Mouse (Mus musculus) cerebellum, adult (tissue): ENCODE measurements around the gene Bves.
"Not testable (repeated sequence)": the region's sequence is repeated elsewhere in the genome, so short reads cannot be mapped to it uniquely, and the experiment has no call there.

Experiments
- ATAC-seq: cut with Nextera tagmentation; 2 replicates; pipeline ENCODE4 v1.9.2; 2017; ENCODE audit warnings: mild to moderate bottlenecking, moderate library complexity, mixed read lengths; ENCODE audit not compliant: insufficient number of reproducible peaks, low FRiP score, low TSS enrichment

Gene Bves

DNA sequence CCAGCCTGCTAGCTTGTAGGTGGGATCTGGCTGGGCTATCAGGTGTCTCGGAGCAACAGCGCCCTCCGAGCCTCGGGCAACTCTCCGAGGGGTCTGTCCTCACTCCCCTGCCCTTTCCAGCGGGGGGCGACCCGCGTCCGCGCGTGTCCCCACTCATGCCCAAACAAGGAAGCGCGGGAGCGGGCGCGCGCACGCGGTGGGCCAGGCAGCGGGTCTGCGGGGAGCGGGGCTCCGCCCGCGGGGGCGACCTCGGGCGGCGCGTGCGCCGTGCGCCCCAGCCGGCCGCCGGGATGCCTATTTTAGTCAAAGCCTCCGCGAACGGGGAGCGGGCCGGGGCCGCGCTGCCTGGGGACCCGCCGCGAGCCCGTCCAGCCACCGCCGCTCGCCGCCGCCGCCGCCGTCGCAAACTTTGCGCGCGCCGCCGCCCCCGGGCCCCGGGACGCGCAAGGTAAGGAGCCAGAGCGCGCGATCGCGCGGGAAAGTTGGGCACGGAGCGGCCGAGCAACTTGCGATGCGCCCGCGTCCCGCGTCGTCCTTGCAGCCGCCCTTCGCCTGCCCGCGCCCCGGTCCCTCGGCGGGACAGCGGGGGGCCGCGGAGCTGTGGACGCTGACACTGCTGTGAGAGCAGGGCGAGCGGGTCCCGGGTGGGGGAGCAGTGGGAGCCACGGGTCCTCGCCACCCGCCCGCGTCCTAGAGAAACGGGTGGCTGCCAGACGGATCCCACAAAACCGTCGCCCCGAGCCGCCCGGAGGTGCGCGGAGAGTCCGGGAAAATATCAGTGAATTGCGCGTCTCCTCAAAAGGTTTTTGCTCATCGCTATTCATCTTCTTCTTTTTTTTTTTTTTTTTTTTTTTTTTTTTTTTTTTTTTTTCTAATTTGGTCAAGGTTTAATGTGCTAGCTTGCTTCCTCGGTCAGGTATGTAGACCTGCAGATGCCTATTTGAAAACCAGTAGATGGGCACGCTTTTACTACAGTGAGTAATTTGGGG lies at the start of gene Bves:
TSS of gene Bves (plus strand) at position 339 of the 989 bp plus-strand sequence.
- no peak for ATAC-seq

DNA sequence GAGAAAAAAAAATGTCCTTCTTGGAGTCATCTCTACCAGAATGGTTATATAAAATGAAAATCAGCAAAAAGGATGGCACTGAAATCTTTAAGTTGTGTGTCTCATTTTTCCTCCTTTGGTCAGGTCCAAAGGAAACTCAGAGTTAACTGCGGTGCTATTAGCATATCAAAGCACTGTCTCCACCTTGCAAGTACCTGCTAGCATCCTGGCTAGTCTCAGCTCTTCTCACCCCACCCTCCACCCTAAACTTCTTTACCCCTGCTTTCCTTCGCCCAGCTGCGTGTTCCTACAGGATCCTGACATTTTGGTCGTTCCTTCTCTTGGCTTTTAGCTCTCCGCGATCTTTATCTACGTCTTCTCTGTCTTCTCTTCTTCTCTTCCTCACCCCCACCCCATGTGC lies 47.2 kb upstream of the Bves start:
- ATAC-seq, result no peak

DNA sequence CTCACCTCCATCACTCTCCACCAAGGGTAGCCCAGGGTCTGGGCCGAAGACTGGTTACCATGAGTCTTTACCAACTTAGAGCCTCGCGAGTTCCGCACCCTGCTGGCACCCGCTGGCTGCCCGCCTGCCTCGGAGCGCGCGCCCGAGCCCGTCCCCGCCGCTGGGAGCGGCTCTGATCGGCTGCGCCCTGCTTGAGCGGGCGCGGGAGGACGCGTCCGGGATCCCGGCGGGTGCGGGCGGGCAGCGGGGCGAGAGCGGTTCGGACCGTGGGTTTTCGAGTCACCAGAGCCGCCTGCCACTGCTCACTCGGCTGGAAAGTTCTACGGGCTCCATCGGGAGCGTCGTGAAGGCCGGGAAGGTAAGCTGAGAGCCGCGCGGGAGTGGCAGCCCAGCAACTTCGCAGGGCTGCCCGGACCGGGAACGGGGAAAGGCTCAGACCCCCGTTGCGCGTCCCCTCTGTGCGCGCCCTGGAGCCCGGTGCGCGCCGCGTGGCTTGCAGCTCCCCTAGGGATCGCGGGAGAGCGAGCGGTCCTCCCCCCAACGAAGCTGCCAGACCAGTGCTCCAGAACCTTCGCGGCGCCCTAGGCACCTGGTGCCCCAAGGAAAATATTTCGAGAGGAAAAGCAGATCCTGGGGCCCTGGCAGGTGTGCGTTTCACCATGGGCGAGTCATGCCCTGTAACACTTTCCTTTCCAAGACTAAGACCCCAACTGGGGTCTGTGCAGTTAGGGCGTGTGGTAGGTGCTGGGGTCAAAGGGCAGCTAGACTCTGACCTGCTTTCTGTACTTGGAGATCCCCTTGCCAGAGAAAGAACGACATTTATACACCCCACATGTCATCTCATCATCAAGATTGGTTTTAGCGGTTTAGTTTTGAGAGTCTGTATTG lies 46.1 kb upstream of the Bves start:
- no peak for ATAC-seq

DNA sequence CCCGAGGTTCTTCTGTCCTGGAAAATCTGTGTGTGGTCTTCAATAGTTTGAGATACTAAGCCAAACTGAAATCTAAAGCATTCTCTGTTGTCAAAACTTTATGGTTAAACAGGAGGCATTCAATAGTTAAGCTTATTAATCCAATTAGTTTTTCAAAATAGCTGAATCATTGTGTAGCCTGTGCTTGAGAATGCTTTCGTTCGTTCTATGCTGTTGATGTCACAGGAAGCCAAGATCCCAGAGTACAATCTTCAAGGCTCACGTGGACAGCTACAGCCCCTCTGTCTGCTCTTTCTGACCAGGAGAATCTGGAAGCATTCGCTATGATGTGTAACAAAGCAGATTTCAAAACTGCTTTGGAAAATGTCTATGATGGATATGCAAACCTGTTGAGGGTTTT lies 45.0 kb upstream of the Bves start:
- no peak for ATAC-seq

DNA sequence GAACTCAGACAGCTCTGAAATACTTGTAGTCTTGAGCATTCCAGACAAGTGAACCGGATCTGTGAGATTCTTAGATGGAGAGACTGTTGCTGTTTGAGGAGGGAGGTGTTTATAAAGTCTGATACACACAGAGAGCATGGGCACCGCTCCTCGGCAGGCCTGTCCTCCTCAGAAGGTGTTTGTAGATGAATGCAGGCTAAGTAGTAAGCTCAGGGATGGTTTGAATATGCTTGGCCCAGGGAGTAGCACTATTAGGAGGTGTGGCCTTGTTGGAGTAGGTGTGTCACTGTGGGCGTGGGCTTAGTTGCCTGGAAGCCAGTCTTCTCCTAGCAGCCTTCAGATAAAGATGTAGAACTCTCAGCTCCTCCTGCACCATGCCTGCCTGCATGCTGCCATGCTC lies 43.4 kb upstream of the Bves start:
- not testable (repeated sequence) for ATAC-seq

DNA sequence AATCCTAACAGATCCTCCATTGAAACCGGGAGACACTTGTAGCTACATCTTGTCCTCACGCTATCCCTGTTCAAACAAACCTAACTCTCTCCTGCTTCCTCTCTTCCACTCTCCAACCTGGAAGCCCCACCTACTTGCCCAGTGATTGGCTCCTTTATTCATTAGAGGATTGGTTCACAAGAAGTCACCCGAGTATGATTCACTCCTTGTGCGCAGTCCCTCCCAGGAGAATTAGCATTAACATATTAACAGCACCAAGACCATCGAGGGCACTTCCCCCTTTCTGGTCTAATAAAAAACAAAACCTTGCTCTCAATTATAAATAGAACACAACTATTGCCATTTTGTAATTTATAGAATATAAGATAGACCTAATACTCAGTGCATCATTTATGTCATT lies 40.5 kb upstream of the Bves start:
- ATAC-seq, result no peak

DNA sequence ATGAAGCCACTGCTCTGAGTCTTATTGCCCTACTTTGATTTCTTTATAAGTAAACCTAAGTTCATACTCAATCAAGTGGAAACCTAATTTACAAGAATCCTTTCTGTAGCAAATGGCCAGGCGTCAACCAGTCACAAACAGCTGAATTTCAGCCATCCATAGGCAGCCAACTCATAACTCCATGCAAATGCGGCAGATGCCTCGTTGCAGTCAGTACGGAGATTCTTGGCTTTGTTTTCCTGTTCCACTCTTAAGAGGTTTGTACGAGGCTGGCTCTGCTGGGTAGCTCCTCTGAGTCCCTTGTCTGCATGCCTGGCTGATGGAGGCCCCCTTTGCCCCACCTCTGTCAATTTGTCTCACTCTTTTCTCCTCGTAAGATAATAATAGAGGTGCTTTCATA lies 37.1 kb upstream of the Bves start:
- ATAC-seq, result no peak

DNA sequence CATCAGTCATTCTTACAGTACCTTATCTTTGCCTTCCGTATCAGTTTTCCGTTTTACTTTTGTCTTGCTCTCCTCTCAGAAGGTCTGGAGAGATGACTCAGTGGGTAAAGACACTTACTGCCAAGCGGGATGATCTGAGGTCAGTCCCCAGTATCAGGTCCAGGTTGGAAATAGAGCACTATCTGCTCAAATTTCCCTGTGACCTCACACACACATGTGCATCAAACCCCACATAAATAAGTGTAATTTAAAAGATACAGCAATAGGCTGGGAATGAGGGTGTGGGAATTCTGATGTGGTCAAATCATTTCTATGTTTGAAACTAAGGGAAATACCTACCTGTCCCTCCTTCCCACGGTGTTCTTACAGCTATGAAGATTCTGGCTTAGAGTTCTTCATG lies 36.1 kb upstream of the Bves start:
- no peak for ATAC-seq

DNA sequence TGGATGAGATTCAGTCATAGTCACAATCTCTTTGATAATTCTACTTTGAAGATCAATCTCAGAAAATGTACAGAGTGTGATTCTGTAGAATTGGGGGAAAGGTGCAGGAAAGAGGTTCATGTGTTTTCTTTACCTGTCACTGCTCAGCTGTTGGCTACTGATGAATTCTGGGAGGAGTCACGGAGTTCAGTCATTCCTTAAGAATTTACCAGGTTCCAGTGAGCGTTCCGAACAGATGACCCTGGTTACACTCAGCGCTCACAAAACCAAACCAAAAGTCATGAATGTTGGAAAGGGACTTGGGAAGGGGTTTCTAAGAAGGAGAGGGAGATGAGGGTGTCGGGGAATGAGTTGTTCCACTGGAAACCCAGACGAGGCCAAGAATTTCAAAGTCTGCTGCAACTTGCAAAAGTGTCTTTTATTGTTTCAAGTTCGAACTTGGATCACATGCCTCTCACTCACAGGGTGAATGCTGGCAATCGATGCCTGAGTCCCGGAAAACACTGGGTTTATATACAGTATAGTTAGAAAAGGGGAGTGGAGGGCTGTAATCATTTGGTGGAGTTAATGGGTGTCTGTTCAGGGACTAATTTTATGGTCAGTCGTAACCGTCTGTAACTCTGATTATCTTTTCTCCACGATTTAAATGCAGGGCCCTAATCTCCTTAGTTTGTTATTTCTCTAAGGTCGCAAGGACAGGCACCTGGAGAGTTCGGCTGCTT lies 32.1 kb upstream of the Bves start:
- ATAC-seq, result no peak

DNA sequence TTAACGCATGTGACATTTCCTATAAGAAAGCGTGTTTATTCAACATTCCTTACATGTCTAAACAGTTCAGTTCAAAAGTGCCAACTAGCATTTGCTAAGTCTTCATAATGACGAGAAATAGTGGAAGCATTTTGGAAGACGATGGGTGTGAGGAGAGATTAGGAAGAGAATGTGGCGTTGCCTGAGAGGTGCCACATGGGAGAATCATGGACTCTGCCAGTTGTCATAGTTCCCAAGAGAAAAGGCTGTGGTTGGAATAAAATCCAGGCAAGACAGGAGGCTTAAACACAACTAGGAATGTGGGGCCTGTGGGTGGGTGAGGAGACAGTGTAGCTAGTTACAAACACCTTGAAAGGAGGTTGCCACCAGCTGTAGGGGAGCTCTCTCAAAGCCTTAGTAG lies 30.4 kb upstream of the Bves start:
- ATAC-seq, result no peak

DNA sequence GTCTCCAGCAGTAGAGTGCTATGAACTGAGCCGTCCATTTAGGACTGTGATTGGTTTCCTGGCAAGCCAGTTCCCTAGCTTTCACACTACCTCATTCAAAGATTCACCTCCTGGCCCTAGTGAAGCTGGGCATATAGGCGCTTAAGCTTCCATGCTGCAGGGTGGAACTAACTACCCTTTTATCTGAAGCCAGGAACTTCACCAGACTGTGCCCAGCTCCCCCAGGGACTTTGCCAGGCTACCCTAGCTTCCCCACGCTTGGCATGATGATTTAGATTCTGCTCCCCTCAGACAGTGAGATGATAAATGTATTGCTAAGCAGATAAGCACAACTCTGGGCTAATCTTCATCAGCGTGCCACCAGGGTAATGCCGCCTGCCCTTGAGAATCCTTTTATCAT lies 24.4 kb upstream of the Bves start:
- ATAC-seq, result no peak

DNA sequence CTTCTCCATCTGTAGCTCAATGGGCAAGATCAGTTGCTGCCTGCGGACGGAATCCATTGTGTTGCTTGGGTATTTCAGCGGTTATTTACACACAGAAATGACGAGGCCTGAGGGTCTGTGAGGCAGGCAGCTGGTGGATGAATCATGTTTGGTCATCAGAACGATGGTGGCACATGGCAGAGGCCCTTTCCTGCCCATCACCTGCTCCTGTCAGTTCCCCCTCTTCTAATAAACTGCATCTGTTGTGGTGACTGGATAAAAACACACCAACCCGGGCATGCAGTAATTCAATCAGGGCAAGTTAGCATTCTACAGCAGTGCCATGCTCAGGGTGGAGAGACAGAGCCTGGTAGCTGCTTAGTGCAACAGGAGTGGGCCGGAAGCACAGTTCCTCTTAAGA lies 23.9 kb upstream of the Bves start:
- ATAC-seq, result no peak

DNA sequence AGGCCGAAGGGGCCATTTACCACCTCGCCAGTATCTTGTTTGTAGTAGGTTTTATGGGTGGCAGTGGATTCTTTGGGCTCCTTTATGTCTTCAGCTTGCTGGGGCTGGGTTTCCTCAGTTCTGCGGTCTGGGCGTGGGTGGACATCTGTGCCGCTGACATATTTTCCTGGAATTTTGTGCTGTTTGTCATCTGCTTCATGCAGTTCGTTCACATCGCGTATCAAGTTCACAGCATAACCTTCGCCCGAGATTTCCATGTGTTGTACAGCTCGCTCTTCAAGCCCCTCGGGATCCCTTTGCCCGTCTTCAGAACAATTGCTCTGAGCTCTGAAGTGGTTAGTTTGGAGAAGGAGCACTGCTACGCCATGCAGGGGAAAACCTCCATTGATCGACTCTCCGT lies 20.7 kb upstream of the Bves start:
- ATAC-seq, result no peak

DNA sequence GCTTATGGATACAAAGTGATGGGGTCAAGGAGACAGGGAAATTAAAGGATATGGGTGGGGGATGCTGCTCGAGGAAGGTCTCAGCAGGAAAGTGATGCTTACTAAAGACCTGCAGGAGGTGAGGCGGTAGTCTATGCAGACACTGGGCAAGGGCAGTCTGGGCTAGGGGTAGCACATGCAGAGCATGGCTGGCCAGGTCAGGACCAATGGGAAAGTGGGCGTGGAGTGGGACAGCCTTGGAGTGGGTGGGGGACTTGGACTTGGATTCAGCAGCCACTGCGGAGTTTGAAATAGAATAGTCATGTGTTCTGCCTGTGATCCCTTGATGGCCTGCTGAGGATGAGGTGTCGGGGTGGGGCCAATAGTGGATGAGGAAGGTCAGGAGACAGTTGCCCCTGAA lies 16.6 kb upstream of the Bves start:
- ATAC-seq, result no peak

DNA sequence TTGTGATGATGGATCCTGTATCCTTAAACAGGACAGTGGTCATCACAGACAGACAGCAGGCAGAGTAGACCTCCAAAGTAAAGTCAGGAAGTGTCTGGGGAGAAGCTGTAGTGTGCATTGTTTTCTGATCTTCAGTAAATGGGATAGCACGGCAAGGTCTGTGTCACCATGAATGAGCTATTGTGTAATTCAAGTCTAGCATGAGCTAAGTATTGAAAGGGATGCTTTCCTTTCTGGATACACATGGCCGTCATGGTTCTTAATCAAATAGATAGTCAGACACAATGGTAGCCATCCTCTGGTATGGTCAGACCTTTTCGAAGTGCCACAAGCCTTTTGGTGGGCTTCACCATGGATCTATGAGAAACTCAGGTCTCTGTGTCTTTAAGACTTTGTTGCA lies 15.3 kb upstream of the Bves start:
- ATAC-seq, result no peak

DNA sequence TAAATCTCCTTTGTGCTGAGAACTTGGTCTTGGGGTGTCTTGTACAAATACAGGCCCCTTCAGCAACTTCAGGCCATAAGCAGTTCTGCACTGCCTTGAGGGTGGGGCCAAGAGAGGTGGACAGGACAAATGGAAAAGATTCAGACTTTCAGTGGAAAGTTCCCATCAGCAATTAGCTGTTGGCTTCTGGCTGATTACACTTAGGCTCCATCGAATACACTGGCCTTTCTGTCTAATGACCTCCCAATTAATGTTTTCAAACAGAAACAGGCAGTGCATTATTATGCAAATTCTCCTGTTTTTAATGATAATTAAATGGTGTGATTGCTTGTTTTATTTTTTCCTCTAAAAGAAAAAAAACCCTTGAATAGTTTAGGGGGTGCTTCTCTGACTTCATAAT lies 11.4 kb upstream of the Bves start:
- no peak for ATAC-seq

DNA sequence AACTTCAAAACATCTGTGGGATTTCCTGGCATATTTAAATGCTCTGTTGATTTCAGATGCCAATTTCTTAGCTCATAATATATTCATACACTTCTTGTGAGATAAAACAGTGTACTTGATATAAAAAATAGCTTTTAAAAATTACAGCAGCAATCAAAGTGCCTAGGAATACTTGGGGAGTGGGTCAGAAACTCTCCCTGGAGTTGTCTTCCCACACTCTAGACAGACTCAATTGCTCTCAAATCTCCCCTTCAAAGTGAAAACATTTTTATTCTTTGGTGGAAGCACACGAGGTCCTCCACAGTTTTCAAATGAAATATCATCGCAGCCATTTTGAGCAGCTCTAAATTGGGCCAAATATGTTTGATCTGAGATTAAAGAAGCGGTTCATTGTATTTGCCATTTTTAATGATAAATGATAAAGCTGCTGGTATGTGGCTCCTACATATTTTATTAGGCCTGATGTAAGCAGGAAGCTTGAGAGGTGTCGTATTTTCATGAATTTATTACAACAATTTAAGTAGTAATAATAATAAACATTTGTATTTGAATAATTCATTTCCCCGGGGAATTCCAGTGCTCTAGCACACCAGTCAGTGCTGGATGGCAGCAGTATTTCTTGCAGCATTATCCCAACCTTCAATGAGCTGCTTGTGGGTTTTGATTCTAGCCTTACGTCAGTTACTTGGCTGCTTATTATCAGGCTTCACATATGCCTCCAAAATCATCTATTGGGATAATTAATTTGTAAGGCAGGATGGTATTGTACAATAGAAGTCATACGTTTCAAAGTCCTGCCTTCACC lies 7.2 kb upstream of the Bves start:
- no peak for ATAC-seq

DNA sequence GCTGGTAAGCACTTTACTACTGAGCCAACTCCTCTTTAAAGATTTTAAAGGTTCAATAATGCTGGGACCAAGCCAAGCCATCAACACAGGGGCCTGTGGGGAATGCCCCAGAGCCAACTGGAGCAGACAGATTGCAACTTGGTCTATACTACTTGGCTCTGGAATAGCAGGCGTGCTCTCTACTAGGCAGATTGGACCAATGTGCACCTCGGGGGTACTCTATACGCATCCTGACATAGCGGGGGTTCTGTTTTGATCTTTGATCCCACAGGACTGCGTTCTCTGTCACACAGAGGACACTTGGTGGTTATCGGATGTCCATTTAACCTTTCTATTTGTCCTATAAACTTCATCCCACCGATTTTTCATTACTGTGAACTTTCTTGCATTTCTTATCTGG lies 647 bp upstream of the Bves start:
- ATAC-seq, result no peak

DNA sequence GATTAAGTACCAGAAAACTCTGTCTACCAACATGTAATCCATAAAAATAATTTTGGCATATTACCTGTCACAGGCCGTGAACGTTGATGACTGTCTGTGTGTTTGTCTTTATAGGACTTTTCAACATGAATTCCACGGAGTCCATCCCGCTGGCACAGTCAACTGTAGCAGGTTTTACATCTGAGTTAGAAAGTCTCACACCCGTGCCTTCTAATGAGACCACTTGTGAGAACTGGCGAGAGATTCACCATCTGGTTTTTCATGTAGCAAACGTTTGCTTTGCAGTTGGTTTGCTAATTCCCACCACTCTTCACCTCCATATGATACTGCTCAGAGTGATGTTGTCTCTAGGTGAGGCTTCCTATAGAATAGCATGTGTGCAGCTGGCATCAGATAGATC lies 3.5 kb downstream of the Bves start:
- ATAC-seq, result no peak

DNA sequence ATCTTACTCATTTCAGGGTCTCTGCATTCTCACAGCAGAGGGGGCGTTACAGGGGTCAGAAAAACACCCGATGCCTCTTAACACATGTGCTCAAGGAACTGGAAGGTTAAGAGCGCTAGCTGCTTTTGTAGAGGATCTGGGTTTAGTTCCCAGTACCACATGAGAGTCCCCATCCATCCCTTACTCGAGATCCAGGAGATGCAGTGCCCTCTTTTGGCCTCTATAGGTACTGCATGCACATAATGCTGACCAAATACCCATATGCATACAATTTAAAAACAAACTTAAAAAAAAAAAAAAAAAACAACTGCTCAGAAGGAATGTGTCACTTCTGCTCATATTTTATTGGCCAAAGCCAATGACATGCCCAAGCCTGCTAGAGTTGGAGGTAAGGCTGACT lies 8.8 kb downstream of the Bves start:
- no peak for ATAC-seq
